Mouse (Mus musculus) cerebellum, postnatal 36 days (tissue): Measurements from ENCODE around the gene Cobl.

Source experiments
- DNase-seq, 2 experiments: peaks; one replicate each; pipeline ENCODE4 v3.0.0; 2021 to 2022; ENCODE audit warnings: mixed read lengths in 2 of 2

The Cobl gene

DNA sequence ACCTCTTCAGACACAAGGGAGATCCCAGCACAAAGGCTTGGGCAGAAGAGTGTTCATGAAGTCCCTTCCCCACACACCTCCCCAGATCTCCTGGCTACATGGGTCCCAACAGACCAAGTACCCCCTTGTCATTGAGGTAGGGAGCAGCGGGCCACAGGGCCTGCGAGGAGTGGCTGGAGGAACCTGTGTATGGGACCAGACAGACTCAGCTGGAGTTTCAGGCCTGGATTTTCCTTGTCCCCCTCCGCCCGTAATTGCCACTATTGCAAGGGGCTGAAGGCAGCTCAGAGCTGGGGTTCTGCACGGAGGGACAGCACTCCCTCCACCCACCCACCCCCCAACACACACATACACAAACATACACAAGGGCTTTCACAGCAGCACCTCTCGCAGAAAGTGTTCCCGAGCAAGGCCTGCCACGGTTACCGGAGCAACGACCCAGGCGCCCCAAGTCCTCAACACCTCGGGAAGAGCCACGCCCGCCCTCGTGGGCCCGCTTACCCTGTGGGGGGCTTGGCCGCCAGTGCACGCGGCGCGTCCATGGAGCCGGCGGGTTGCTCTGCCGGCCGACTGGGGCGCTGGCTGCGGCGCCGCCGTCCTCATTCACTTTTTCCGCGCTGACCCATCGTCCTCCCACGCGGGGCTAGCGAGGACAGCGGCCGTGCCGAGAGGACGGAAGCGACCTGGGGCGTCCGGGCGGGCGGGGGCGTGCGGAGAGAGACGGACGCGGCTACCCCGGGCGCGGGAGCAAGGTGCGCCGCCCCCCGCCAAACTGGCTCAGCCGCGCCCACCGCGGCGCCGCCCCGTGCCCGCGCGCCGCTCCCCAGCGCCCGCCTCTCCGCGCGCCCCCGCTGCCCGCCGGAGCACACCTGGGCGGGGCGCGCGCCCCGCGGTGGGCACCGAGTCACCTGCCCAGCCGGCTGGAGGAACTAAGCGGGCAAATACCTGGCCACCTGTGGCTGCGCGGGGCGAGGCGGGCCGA is at the start of gene Cobl:
Cobl (minus strand) TSS at position 780 of the 982 bp plus-strand sequence.
- no peak for DNase-seq

DNA sequence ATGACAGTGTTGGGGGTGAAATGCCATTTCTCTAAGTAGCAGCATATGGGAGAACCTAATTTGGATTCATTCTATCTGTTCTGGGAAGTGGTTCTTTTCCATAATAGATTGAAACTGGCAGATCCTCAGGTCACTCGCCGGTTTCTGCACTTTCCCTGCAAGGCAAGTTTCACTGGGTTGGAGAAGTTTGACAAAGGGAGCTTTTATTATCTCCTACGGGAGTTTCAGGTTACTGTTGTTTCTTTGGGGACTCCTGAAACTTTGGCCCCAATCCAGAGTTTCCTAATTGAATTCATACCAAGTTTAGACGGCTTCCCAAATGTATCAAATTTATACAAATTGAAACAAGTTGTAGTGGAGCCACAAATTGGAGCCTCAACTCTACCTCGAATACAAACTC is 49.0 kb upstream of the Cobl start:
- DNase-seq, result no peak

- no peak for DNase-seq
Observed at GRCm38 (mm10) chr11:12506371-12506890, 41.7 kb upstream of the Cobl start.

DNA sequence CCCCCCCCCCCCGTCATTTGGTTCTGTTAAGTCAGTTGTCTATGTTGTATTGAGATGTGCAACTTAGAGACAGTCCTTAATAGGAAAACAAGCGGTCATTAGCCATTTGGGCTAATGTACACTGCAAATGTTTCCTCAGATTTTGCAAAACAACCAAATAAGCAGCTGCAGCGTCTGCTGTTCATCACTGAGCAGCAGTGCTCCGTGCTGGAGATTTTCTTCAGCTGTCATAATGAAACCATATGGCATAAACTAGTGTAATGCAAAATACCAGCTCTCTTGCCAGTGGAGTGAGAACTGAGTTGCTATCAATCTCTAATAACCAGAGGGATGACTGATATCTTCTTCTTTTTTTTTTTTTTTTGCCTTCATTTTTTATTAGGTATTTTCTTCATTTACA is 39.0 kb upstream of the Cobl start:
- DNase-seq, result no peak

DNA sequence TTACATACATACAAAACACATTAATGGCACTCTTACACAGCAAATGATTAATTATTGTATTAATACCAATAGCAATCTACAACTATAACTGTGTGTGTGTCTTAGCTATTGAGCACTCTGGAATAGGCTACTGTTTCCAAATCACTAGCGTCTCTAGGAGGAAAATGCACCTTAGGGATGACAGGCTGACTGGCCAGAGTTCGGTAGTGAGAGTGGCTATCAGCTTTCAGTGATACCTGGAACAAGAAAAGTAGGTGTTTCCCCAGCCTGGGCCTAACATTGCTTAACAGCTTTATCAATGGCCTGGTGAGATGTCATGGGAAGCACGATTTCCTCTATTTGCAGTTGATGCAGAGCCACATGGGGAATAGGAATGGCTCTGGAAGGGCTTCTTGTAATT is 37.0 kb upstream of the Cobl start:
- no peak for DNase-seq

GRCm38 (mm10) chr11:12493791-12494190 is 29.0 kb upstream of the Cobl start:
- DNase-seq, result no peak

DNA sequence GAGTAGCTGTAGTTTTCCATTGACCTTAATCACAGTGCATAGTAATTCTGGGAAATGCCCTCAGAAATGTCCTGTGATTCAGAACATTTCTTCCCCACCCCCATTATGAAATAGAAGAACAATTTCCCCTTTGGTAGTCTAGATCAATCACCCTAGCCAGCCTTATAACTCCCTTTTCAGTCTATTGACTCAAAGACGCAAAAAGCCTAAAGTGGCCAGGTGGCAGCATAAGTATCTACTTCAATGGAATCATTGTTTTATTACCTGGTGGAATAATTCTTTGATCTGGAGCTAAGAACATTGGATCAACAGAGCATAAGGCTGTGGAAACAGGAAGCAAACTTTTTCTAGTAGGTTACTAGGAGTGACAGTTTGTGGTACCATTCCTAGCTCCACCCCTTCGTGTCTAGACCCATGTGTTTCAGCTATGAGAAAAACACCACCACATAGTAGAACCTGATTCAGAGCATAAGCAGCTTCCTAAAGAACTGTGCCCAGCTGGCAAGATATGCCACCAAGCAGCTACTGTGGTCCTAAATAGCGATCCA is 15.2 kb upstream of the Cobl start:
- no peak for DNase-seq

- no peak for DNase-seq
Observed at GRCm38 (mm10) chr11:12474299-12474935, 9.7 kb upstream of the Cobl start.

GRCm38 (mm10) chr11:12473625-12474298 is 9.0 kb upstream of the Cobl start:
- no peak for DNase-seq

DNA sequence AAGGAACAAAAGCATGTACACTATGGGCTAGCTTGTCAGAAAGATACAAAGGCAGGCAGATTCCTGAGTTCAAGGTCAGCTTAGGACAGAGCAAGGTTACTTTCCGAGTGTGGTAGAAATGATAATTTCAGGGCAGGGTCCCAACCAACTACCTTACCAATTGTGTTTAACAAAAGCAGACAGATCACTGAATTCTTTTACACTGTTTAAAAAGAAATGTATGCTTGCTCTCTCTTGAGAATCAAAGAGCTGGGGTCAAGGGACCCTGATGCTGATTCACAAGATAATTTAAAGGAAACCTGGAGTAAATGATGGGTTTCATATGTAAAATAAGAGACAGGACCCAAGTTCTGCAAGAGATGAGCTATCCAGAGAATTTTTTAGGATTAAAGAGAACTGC is 4.9 kb upstream of the Cobl start:
- DNase-seq, result no peak

DNA sequence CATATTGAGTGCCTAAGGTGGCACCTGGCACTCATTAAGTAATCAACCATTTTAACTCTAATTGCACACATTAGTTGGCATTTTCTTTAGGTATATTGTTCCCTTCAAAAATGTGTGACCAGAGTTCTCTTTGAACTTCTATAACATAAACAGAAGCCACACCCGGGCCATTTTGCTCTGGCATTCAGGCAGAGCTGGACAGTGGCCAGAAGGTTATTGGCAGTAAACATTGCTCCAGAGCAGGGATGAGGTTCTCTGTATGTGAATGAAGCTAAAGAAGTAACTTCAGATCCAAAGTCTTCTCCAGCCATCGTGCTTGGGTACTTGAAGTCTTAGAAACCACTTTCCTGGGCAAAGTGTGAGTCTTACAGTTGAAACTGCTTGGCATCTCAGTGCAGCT is 3.9 kb upstream of the Cobl start:
- no peak for DNase-seq

- no peak for DNase-seq
Observed at GRCm38 (mm10) chr11:12467836-12468235, 3.1 kb upstream of the Cobl start.

DNA sequence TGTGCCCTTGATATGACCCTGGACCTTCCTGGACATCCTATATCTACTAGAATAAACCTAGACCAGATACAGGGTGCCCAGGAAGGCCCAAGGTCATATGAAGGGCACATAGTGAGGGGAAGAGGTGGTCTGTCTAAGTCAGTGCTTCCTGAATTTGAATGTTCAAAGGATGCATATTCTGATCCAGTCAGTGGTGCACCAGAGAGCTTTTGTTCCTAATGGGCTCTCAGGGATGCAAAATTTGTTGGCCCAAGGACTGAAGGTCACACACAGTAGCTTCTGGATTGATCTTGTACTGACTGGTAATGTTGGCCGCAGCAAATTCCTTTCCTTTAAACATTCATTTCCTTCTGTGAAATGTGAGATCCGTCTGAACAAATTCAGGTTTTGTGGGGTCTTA is 2.5 kb upstream of the Cobl start:
- no peak for DNase-seq

GRCm38 (mm10) chr11:12466606-12467005 is 1.8 kb upstream of the Cobl start:
- no peak for DNase-seq

- DNase-seq, result no peak
Observed at GRCm38 (mm10) chr11:12465229-12465628, 469 bp upstream of the Cobl start.

DNA sequence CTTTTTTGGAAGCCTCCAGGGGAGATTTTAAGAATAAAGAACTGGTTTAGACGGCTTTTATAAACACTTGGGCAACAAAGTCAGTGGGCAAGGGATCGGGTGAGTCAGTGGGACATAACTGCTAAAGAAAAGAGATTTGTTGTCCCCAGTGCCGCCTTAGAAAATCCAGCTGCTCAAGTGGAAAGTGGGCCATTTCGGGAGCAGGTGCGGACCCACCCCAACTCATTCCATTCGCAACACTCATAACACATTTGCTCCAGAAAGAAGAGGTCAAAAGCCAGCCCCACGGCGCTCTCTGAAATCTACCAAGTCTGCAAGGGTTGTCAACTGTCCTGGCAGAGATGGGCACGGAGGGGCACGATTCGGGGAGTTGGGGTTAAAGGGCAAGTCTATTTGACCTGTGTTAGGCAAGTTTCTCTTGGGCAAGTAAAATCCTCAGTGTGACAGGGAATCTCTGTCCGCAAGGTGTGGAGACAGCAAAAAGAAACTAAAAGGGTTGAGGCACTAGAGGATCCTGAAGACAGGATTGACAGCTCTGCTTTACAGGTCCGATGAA is 1.1 kb downstream of the Cobl start:
- no peak for DNase-seq

DNA sequence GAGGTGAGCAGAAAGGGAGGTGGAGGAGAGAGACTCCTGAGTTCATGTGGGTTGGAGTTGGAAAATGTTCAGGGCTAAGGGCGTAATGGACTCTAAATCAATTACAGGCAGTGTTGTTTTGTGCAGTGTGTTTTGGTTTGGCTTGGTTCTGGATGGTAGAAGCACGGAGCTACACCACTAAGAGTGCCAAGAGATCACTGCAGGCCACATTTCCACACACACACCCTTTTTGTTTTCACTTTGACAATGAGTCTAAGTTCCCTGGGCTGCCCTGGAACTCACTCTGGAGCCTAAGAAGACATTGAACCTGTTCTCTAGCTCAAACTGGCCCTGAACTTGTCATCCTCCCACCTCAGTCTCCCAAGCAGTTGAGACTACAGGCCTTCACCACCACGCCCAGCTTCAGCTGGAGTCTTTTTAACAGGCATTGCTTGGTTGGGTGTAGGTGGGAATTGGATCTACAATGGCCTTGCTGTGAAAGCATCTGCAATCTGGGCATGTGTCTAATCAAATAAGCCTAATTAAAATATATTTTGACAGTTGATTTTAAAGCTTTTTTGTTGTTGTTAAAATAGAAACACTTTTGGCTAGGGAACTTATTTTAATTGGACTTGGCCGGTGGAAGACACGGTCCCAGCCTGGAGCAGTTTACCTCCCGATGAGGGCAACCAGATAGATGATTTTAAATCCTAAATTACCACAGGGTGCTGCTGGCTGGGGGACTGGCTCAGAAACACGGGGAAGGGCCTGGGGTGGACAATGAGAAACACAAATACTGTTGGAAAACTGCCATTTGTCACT is 4.8 kb downstream of the Cobl start:
- DNase-seq, result no peak

- no peak for DNase-seq
Observed at GRCm38 (mm10) chr11:12458814-12459213, 5.9 kb downstream of the Cobl start.

GRCm38 (mm10) chr11:12458392-12458791 is 6.4 kb downstream of the Cobl start:
- DNase-seq, result no peak

DNA sequence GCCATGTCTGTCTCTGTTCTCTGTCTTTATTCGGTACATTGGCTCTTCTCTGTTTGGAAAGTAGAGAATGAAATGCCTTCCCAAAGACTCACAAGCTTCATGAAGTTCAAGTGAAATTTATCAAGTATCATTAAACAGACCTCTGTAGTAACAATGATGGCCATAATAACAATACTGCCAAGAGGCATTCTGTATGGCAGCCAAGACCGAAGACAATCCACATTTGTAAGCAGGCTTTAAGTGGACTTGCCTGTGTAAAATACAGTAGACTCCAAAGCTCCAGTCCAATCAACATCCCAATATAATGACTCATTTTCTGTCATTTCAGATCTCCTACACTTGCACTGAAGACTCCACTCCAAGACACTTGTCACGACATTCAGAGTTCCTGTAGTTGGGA is 16.7 kb downstream of the Cobl start:
- DNase-seq, result no peak

GRCm38 (mm10) chr11:12445222-12445621 is 19.5 kb downstream of the Cobl start:
- DNase-seq, result no peak

DNA sequence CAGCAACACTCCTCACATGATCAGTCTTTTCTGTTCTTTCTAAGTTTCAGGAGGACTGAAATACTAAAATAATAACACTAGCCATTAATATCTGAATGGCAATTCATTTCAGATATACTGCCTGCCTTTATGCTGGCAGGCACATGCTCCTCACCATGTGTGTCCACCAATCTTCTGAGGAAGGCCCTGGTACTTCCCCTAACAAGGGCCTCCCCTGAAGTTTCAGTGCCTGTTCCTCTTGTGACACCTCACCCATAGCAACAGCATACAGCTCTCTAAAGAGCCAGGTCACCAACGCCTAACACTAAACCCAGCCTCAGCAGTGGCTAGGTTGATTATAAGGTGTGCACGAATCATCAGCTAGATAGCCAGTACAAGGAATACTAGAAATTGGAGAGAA is 20.5 kb downstream of the Cobl start:
- no peak for DNase-seq
